Mouse (Mus musculus) G1E (cell line): ENCODE results near the gene Mapkapk2.

Source experiments
- CTCF ChIP-seq: IDR thresholded peaks from 2 replicates; pipeline ENCODE4 v1.5.1; 2012; ENCODE audit warnings: low read depth, low read length, inconsistent platforms, mixed read lengths
- GATA1 ChIP-seq: IDR thresholded peaks from 2 replicates; pipeline ENCODE4 v1.6.1; 2012; ENCODE audit warnings: borderline replicate concordance, low read length, inconsistent platforms, mixed read lengths
- GATA2 ChIP-seq: IDR thresholded peaks from 2 replicates; pipeline ENCODE4 v1.6.1; 2012; ENCODE audit warnings: low read depth, low read length, inconsistent platforms, borderline replicate concordance
- POLR2AphosphoS5 ChIP-seq: IDR thresholded peaks from 2 replicates; pipeline ENCODE4 v1.6.1; 2012; ENCODE audit warnings: low read depth, low read length, inconsistent platforms; ENCODE audit not compliant: insufficient replicate concordance
- TAL1 ChIP-seq: conservative IDR thresholded peaks from 2 replicates; pipeline ENCODE4 v1.6.1; 2012; ENCODE audit warnings: low read depth, low read length, inconsistent platforms, mixed read lengths

- TF ChIP-seq TAL1 (no peak), CTCF (no peak), POLR2AphosphoS5 (no peak), GATA1 (no peak), GATA2 (no peak)
These were observed 39.5 kb upstream of the Mapkapk2 start for GRCm38 (mm10) chr1:131137111-131137510.
